Mouse (Mus musculus): ENCODE results near the gene Hsph1. TPM values are rescaled to one million over a fixed set of nuclear protein-coding genes. Genes with fewer than 3 reads are reported as not detected.

Hsph1 gene
- polyA plus RNA-seq (2014; fragmentation: Nextera tagmentation; extraction: Ambion mirVana): 97.1 and 112 TPM in 2 replicates

DNA sequence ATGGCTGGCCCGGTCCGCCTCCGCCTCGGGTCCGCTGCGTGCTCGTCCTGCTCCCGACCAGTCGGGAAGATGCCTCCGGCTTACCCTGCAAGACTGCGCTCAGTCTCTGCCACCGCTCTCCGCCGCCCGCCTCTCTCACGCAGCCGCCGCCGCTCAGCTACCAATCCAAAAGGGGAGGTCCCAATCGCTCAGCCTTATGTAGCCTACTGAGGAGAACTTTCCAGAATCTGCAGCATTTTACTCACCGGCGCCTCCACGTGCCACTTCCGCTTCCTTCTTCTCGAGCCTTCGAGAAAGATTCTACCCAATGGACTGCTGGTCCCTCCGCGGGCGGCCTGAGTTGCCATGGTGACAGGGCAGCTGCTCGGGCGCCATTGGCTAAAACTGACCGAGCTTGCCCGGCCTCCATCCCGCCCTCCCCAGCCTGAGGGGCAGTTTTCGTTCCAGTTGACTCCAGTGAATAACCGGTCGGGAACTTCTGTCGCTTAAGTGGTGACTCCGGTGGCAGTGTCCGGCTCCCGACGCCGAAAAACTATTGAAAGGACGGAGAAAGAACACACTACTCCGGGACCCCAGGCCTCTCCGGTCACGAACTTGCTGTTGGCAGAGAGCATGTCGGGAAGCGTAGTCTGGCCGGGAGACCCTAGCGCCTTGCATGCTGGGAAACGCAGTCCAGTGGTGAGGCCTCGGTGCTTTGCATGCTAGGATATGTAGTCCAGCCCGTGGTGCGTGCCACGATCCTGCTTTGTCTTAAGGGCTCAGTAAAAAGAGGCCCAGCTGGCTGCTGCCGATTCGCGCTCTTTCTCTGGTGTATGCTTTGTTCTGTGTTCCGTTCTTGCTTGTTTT is at the start of gene Hsph1:
Hsph1 (minus strand) TSS at position 302 of the 846 bp plus-strand sequence.
- Histone ChIP-seq H3K4me1 (ENCODE audit: control insufficient read depth, insufficient read depth, low read length) (peaks cover 19% of the 10 kb centered on the region; the same call in 1 of the 2 replicates), H3K9me3 (ENCODE audit: control insufficient read depth, low read length) (no peaks in the 10 kb centered on the region), H3K4me3 (ENCODE audit: low read depth, low read length) (peak within 1 kb of the TSS; percentile 54), H3K4me2 (ENCODE audit: low read depth, low read length) (peak within 1 kb of the TSS; percentile 58), H3K27ac (ENCODE audit: low read depth, low read length) (peak within 1 kb of the TSS; percentile 77), H3K27me3 (ENCODE audit: control insufficient read depth, insufficient read depth, low read length) (no peaks in the 10 kb centered on the region), H3K36me3 (ENCODE audit: control insufficient read depth, insufficient read depth, low read length) (peaks cover 11% of the 10 kb centered on the region; the same call in 1 of the 2 replicates), H3K9ac (replicated peaks; ENCODE audit: low read depth, low read length) (peak within 1 kb of the TSS; percentile 56)
- under 1% methylated on average over 56 of the region's 60 CpGs for WGBS
- ATAC-seq (ENCODE audit: low read depth): peak; percentile 98

DNA sequence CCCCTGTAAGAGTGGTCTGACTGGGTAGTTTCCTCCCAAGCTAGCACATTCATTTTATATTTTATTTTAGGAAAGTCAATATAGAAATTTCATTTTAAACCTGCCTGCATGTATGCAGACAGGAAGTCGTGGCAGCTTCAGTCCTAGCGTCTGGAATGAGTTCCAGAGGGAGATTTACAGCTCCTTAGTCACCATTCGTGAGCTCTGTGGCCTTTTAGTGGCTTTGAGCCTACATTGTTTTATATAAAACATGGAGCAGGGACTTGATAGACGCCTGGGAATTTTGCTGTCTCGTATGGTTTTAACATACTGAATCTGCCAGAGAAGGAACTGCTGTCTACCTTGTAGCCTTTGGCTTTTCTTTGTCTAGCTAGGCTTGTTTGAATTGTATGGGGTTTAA is 44.8 kb upstream of the Hsph1 start:
- H3K4me1 ChIP-seq (ENCODE audit: control insufficient read depth, insufficient read depth, low read length): peaks cover 6% of the 10 kb centered on the region; the same call in 1 of the 2 replicates
- ATAC-seq (ENCODE audit: low read depth): no peak
- no peak overlapping the region for H3K4me3 ChIP-seq (ENCODE audit: low read depth, low read length)
- no peaks in the 10 kb centered on the region for H3K36me3 ChIP-seq (ENCODE audit: control insufficient read depth, insufficient read depth, low read length)
- H3K27me3 ChIP-seq (ENCODE audit: control insufficient read depth, insufficient read depth, low read length): no peaks in the 10 kb centered on the region
- H3K9ac ChIP-seq (replicated peaks; ENCODE audit: low read depth, low read length): no peak overlapping the region
- H3K27ac ChIP-seq (ENCODE audit: low read depth, low read length): no peak overlapping the region
- no peaks in the 10 kb centered on the region for H3K9me3 ChIP-seq (ENCODE audit: control insufficient read depth, low read length)
- H3K4me2 ChIP-seq (ENCODE audit: low read depth, low read length): no peak overlapping the region
- WGBS: 40% methylated on average over 5 of the region's 5 CpGs

- Histone ChIP-seq H3K4me2 (ENCODE audit: low read depth, low read length) (peak overlapping the region; percentile 92; the same call in 1 of the 2 replicates), H3K27ac (ENCODE audit: low read depth, low read length) (no peak overlapping the region), H3K4me3 (ENCODE audit: low read depth, low read length) (no peak overlapping the region), H3K9me3 (ENCODE audit: control insufficient read depth, low read length) (no peaks in the 10 kb centered on the region), H3K27me3 (ENCODE audit: control insufficient read depth, insufficient read depth, low read length) (no peaks in the 10 kb centered on the region), H3K9ac (replicated peaks; ENCODE audit: low read depth, low read length) (no peak overlapping the region), H3K36me3 (ENCODE audit: control insufficient read depth, insufficient read depth, low read length) (no peaks in the 10 kb centered on the region), H3K4me1 (ENCODE audit: control insufficient read depth, insufficient read depth, low read length) (peaks cover 6% of the 10 kb centered on the region; the same call in 1 of the 2 replicates)
- 52% methylated on average over 7 of the region's 7 CpGs for WGBS
- ATAC-seq (ENCODE audit: low read depth): no peak
Observed at GRCm38 (mm10) chr5:149679886-149680285, 43.7 kb upstream of the Hsph1 start.

GRCm38 (mm10) chr5:149679362-149679761 is 43.2 kb upstream of the Hsph1 start:
- Histone ChIP-seq H3K27me3 (ENCODE audit: control insufficient read depth, insufficient read depth, low read length) (no peaks in the 10 kb centered on the region), H3K9me3 (ENCODE audit: control insufficient read depth, low read length) (no peaks in the 10 kb centered on the region), H3K36me3 (ENCODE audit: control insufficient read depth, insufficient read depth, low read length) (no peaks in the 10 kb centered on the region), H3K4me3 (ENCODE audit: low read depth, low read length) (peak overlapping the region; percentile 70), H3K4me1 (ENCODE audit: control insufficient read depth, insufficient read depth, low read length) (peaks cover 6% of the 10 kb centered on the region; the same call in 1 of the 2 replicates), H3K4me2 (ENCODE audit: low read depth, low read length) (peak overlapping the region; percentile 92), H3K27ac (ENCODE audit: low read depth, low read length) (no peak overlapping the region), H3K9ac (replicated peaks; ENCODE audit: low read depth, low read length) (peak overlapping the region; percentile 81)
- WGBS: 11% methylated on average over 12 of the region's 12 CpGs
- peak; percentile 10 for ATAC-seq (ENCODE audit: low read depth)

DNA sequence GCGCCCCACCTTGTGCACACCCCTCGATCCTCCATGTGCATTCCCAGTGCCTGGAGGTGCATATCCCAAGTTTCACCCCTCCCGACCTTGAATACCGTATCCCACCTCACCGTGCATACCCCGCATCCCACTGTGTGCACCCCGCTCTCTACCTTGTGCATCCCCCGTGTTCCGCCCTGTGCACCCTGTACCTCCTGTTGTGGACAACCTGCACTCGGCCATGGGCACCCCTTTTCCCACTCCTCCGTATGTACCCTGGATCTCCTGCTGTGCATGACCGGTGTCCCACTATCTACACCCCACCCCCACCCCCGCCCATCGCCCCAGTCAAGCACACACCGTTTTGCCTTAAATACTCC is 42.8 kb upstream of the Hsph1 start:
- Histone ChIP-seq H3K9me3 (ENCODE audit: control insufficient read depth, low read length) (no peaks in the 10 kb centered on the region), H3K27ac (ENCODE audit: low read depth, low read length) (no peak overlapping the region), H3K36me3 (ENCODE audit: control insufficient read depth, insufficient read depth, low read length) (no peaks in the 10 kb centered on the region), H3K27me3 (ENCODE audit: control insufficient read depth, insufficient read depth, low read length) (no peaks in the 10 kb centered on the region), H3K4me2 (ENCODE audit: low read depth, low read length) (peak overlapping the region; percentile 92), H3K9ac (replicated peaks; ENCODE audit: low read depth, low read length) (peak overlapping the region; percentile 81), H3K4me1 (ENCODE audit: control insufficient read depth, insufficient read depth, low read length) (peaks cover 6% of the 10 kb centered on the region; the same call in 1 of the 2 replicates), H3K4me3 (ENCODE audit: low read depth, low read length) (peak overlapping the region; percentile 70)
- peak; percentile 60 for ATAC-seq (ENCODE audit: low read depth)
- WGBS: under 1% methylated on average over 15 of the region's 15 CpGs

DNA sequence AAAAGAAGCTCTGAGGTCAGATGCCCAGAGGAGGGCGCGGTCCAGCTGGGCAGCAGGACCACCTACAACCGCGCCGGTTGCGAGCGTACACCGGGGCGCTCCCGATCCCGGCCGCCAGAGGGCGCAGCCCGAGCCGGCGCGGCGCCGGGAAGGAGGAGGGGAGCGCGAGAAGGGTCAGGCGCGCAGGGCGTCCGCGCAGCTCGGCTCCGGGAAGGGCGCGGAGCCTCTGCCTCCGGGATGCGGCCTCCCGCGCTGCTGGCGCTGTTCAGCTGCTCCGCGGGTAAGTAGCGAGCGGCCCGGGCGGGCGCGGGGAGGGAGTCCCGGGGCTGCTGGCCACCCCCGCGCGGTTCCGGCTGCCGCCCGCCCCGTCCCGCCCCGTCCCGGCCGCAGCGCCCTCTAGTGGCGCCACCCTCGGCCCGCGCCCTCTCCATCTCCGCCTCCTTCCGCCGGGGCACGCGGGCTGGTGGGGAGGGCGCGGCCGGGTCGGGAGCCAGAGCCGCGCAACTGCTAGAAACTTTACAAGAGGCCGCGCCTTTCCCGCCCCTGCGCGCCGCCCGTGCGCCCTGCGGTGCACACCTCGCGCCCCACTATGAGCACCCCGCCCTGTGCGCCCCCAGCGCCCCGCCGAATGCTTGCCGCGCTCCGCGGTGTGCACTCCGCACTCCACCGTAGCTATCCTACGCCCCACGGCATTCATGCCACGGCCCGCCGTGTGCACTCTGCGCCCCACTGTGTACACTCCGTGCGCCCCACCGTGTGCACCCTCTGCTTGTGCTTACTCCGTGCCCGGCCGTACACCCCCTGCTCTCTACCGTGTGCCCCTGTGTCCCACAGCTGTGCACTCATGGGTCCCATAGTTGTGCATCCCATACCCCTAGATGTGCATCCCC is 42.2 kb upstream of the Hsph1 start, which contains the start of gene B3glct:
B3glct (plus strand) TSS at position 131 of the 890 bp plus-strand sequence.
- Histone ChIP-seq H3K9me3 (ENCODE audit: control insufficient read depth, low read length) (no peaks in the 10 kb centered on the region), H3K36me3 (ENCODE audit: control insufficient read depth, insufficient read depth, low read length) (no peaks in the 10 kb centered on the region), H3K27ac (ENCODE audit: low read depth, low read length) (0 out of 2 replicates have a peak within 1 kb of the TSS, but pooled peaks have one; percentile 22), H3K4me3 (ENCODE audit: low read depth, low read length) (peak within 1 kb of the TSS; percentile 70), H3K4me2 (ENCODE audit: low read depth, low read length) (peak within 1 kb of the TSS; percentile 92), H3K27me3 (ENCODE audit: control insufficient read depth, insufficient read depth, low read length) (no peaks in the 10 kb centered on the region), H3K4me1 (ENCODE audit: control insufficient read depth, insufficient read depth, low read length) (peaks cover 6% of the 10 kb centered on the region; the same call in 1 of the 2 replicates), H3K9ac (replicated peaks; ENCODE audit: low read depth, low read length) (peak within 1 kb of the TSS; percentile 81)
- WGBS: under 1% methylated on average over 42 of the region's 106 CpGs
- ATAC-seq (ENCODE audit: low read depth): peak; percentile 93

DNA sequence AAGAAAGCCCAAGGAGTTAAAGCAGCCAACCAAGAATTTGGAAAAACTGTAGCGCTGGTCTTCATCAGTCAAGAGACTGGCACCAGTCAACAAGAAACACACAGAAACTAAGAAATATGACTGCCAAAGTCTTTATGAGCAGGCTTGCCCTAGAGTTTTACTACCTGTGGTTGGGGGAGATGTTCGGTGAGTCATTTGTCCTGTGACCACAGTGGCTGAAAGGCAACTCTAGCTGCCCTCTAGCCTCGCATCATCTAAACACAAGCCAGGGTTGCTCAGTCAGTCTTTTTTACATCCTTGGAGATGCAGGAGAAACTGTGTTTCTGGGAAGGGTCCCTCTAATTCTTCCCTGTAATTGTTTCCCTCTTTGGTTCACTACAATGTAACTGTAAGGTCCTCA is 41.0 kb upstream of the Hsph1 start:
- Histone ChIP-seq H3K4me3 (ENCODE audit: low read depth, low read length) (no peak overlapping the region), H3K4me2 (ENCODE audit: low read depth, low read length) (no peak overlapping the region), H3K9me3 (ENCODE audit: control insufficient read depth, low read length) (no peaks in the 10 kb centered on the region), H3K27me3 (ENCODE audit: control insufficient read depth, insufficient read depth, low read length) (no peaks in the 10 kb centered on the region), H3K36me3 (ENCODE audit: control insufficient read depth, insufficient read depth, low read length) (no peaks in the 10 kb centered on the region), H3K27ac (ENCODE audit: low read depth, low read length) (no peak overlapping the region), H3K4me1 (ENCODE audit: control insufficient read depth, insufficient read depth, low read length) (peaks cover 6% of the 10 kb centered on the region; the same call in 1 of the 2 replicates), H3K9ac (replicated peaks; ENCODE audit: low read depth, low read length) (no peak overlapping the region)
- ATAC-seq (ENCODE audit: low read depth): no peak
- WGBS: 94% methylated on average over 3 of the region's 3 CpGs

DNA sequence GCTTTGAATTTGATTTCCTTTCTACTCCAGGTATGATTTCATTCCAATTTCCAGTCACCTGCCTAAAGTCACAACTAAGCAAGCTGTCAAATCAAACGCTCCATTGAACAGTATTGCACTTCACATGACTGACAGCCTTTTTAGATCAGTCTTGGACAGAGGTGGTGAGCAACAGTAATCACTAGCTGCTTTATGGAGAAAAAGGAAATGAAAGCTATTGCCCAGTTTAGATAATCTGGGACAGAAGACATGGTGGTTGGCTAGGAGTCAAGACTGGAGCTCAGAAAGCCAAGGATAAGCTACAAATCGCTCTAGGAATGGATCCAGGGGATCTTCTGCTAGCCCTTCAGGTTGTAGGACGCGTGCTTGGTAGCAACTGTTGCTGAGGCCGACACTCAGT is 27.2 kb upstream of the Hsph1 start:
- no peaks in the 10 kb centered on the region for H3K36me3 ChIP-seq (ENCODE audit: control insufficient read depth, insufficient read depth, low read length)
- H3K4me3 ChIP-seq (ENCODE audit: low read depth, low read length): no peak overlapping the region
- H3K27me3 ChIP-seq (ENCODE audit: control insufficient read depth, insufficient read depth, low read length): no peaks in the 10 kb centered on the region
- 83% methylated on average over 5 of the region's 5 CpGs for WGBS
- H3K27ac ChIP-seq (ENCODE audit: low read depth, low read length): no peak overlapping the region
- no peaks in the 10 kb centered on the region for H3K4me1 ChIP-seq (ENCODE audit: control insufficient read depth, insufficient read depth, low read length)
- no peak overlapping the region for H3K9ac ChIP-seq (replicated peaks; ENCODE audit: low read depth, low read length)
- H3K4me2 ChIP-seq (ENCODE audit: low read depth, low read length): no peak overlapping the region
- no peaks in the 10 kb centered on the region for H3K9me3 ChIP-seq (ENCODE audit: control insufficient read depth, low read length)
- no peak for ATAC-seq (ENCODE audit: low read depth)

Measured in neural tube, embryonic 14.5 days (tissue).